Mouse (Mus musculus): ENCODE data around the gene Tnfsf10.

Gene Tnfsf10

DNA sequence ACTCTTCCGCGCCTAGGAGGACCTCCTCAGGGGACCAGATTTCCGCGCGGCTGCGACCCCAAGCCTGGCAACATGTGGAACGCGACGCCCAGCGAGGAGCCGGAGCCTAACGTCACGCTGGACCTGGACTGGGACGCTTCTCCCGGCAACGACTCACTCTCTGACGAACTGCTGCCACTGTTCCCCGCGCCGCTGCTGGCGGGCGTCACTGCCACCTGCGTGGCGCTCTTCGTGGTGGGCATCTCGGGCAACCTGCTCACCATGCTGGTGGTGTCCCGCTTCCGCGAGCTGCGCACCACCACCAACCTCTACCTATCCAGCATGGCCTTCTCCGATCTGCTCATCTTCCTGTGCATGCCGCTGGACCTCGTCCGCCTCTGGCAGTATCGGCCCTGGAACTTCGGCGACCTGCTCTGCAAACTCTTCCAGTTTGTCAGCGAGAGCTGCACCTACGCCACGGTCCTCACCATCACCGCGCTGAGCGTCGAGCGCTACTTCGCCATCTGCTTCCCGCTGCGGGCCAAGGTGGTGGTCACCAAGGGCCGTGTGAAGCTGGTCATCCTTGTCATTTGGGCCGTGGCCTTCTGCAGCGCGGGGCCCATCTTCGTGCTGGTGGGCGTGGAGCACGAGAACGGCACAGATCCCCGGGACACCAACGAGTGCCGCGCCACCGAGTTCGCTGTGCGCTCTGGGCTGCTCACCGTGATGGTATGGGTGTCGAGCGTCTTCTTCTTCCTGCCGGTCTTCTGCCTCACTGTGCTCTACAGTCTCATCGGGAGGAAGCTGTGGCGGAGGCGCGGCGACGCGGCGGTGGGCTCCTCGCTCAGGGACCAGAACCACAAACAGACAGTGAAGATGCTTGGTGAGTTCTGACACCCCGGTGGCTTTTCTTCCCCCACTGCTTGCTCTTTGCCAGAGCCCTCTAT lies 55.2 kb downstream of the Tnfsf10 start:
- no peak for DNase-seq (ENCODE audit: low spot score)

GRCm38 (mm10) chr3:27374396-27374795 lies 57.6 kb downstream of the Tnfsf10 start:
- no peak for DNase-seq (ENCODE audit: low spot score)

DNA sequence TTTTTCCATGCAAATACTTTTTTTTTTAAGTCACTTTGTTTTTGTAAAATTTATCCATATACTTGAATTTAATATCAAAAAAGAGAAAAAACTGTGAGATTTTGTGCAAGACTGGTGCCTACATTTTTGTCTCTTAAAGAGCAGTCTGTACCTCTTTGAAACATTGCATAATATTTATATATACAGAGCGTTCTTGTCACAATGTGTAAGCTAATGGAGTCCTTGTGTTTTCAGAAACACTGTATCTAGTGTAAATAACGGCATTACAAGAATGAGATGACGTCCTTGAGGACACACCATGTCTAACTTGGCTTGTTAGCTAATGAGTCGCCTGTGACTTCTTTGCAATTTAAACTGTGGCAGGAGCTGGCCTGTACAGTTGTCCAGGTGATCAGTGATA lies 61.1 kb downstream of the Tnfsf10 start:
- no peak for DNase-seq (ENCODE audit: low spot score)

DNA sequence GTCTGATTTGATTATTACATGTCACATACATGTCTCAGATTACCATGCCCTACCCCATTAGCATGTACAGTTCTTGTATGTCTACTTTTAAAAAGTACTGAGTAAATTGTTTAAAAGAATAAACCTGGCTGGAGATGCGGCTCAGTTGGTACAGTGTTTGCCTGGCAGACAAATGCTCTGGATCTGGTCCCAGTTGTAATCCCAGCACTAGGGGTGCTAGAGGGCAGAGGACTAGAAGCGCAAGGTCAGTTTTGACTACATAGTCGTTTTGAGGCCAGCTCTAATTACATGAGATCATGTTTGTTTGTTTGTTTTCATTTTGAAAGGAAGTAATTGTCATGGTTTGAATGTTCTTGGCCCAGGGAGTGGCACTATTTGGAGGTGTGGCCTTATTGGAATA lies 68.0 kb downstream of the Tnfsf10 start:
- no peak for DNase-seq (ENCODE audit: low spot score)

DNA sequence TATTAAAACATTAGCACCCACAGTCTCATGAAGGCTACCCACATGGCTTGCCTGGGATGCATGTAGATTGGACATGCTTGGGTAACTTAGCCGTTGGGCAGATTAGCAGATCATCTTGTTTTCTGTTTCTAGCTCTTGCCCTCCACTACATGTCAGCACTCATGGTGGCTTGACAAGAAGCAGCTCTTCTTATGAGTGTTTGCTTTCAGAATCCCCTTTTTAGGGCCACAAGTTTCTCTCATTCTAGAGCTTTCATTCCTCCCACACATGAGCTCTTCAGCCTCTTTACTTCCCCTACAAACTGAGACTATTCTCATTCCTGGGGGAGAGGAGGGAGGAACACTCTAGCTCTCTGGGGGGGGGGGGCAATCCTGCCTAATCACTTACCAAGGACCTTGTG lies 73.1 kb downstream of the Tnfsf10 start:
- DNase-seq (ENCODE audit: low spot score) = no peak
